Mouse (Mus musculus): ENCODE data around the gene Trim15. TPM values are rescaled to one million over a fixed set of nuclear protein-coding genes. Genes with fewer than 3 reads are reported as not detected.
"Not testable (repeated sequence)": the region's sequence is repeated elsewhere in the genome, so short reads cannot be mapped to it uniquely, and the experiment has no call there.

The Trim15 gene
- polyA plus RNA-seq, 1 experiment = 0.16 TPM

GRCm38 (mm10) chr17:36897065-36897464 lies 30.1 kb upstream of the Trim15 start:
- TF ChIP-seq POLR2A (IDR thresholded peaks at IDR 0.05; ENCODE audit: borderline replicate concordance, extremely low read depth, insufficient read depth, insufficient read length, poor library complexity, severe bottlenecking) = no peak
- TF ChIP-seq CTCF (IDR thresholded peaks at IDR 0.05; ENCODE audit: borderline replicate concordance, extremely low read depth, insufficient read depth, insufficient read length) = no peak
- no peak for DNase-seq (ENCODE audit: low read depth)

- TF ChIP-seq POLR2A (IDR thresholded peaks at IDR 0.05; ENCODE audit: borderline replicate concordance, extremely low read depth, insufficient read depth, insufficient read length, poor library complexity, severe bottlenecking) = no peak
- TF ChIP-seq CTCF (IDR thresholded peaks at IDR 0.05; ENCODE audit: borderline replicate concordance, extremely low read depth, insufficient read depth, insufficient read length) = peak; percentile 65; the same call in 1 of the 2 replicates
- DNase-seq (ENCODE audit: low read depth) = peak; percentile 49
Observed at GRCm38 (mm10) chr17:36896583-36896982, 29.6 kb upstream of the Trim15 start.

DNA sequence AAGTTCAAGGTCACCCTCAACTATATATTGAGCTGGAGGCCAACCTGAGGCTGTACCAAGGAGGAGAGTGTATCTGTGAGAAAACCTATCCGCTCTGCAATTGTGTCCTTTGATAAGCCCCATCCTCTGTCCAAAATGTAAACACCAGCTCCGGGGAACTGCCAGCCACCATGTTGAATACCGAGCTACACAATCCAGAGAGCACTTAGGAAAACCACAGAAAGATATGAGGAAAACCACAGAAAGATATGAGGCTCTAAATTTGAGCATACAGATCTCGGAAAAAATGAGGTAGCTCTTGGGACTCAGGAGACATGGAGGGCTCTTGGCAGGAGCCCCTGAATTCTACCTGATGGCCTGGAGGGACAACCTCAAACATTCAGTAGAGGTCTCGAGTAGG lies 26.4 kb upstream of the Trim15 start:
- TF ChIP-seq CTCF (IDR thresholded peaks at IDR 0.05; ENCODE audit: borderline replicate concordance, extremely low read depth, insufficient read depth, insufficient read length) = no peak
- no peak for TF ChIP-seq POLR2A (IDR thresholded peaks at IDR 0.05; ENCODE audit: borderline replicate concordance, extremely low read depth, insufficient read depth, insufficient read length, poor library complexity, severe bottlenecking)
- DNase-seq (ENCODE audit: low read depth) = no peak

GRCm38 (mm10) chr17:36892362-36892761 lies 25.4 kb upstream of the Trim15 start:
- DNase-seq (ENCODE audit: low read depth) = peak; percentile 80
- TF ChIP-seq CTCF (IDR thresholded peaks at IDR 0.05; ENCODE audit: borderline replicate concordance, extremely low read depth, insufficient read depth, insufficient read length) = peak; percentile 75
- no peak for TF ChIP-seq POLR2A (IDR thresholded peaks at IDR 0.05; ENCODE audit: borderline replicate concordance, extremely low read depth, insufficient read depth, insufficient read length, poor library complexity, severe bottlenecking)

- not testable (repeated sequence) for DNase-seq (ENCODE audit: low read depth)
Observed at GRCm38 (mm10) chr17:36891496-36891895, 24.5 kb upstream of the Trim15 start.

- no peak for DNase-seq (ENCODE audit: low read depth)
- TF ChIP-seq CTCF (IDR thresholded peaks at IDR 0.05; ENCODE audit: borderline replicate concordance, extremely low read depth, insufficient read depth, insufficient read length) (no peak), POLR2A (IDR thresholded peaks at IDR 0.05; ENCODE audit: borderline replicate concordance, extremely low read depth, insufficient read depth, insufficient read length, poor library complexity, severe bottlenecking) (no peak)
Observed at GRCm38 (mm10) chr17:36890073-36890903, 23.3 kb upstream of the Trim15 start, which contains the start of gene Trim40. Trim40 (minus strand) TSS chr17:36890123.

GRCm38 (mm10) chr17:36885132-36885790 lies 18.3 kb upstream of the Trim15 start:
- no peak for DNase-seq (ENCODE audit: low read depth)
- TF ChIP-seq POLR2A (IDR thresholded peaks at IDR 0.05; ENCODE audit: borderline replicate concordance, extremely low read depth, insufficient read depth, insufficient read length, poor library complexity, severe bottlenecking) = no peak
- no peak for TF ChIP-seq CTCF (IDR thresholded peaks at IDR 0.05; ENCODE audit: borderline replicate concordance, extremely low read depth, insufficient read depth, insufficient read length)

DNA sequence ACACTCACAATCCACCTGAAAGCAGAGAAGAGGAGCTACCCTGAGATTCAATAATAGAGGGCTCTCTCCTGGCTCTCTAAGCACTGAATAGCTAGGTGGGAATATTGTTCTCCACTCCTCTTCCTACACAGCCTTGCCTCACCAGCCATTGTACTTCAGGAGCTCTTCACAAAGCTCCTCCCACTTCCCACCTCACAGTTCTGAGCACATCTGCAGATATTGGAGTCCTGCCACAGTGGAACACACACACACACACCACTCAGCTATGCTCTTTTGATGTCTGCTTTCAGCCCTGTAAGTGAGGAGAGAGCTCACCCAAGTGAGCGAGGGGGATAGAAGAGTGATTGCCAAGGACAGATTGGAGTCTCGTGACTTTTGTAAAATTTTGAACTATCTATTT lies 16.3 kb upstream of the Trim15 start:
- TF ChIP-seq CTCF (IDR thresholded peaks at IDR 0.05; ENCODE audit: borderline replicate concordance, extremely low read depth, insufficient read depth, insufficient read length) = no peak
- no peak for TF ChIP-seq POLR2A (IDR thresholded peaks at IDR 0.05; ENCODE audit: borderline replicate concordance, extremely low read depth, insufficient read depth, insufficient read length, poor library complexity, severe bottlenecking)
- DNase-seq (ENCODE audit: low read depth) = no peak

GRCm38 (mm10) chr17:36874636-36875035 lies 7.6 kb upstream of the Trim15 start:
- DNase-seq (ENCODE audit: low read depth) = no peak

GRCm38 (mm10) chr17:36869955-36870810 lies 3.2 kb upstream of the Trim15 start:
- TF ChIP-seq CTCF (IDR thresholded peaks at IDR 0.05; ENCODE audit: borderline replicate concordance, extremely low read depth, insufficient read depth, insufficient read length) (no peak), POLR2A (IDR thresholded peaks at IDR 0.05; ENCODE audit: borderline replicate concordance, extremely low read depth, insufficient read depth, insufficient read length, poor library complexity, severe bottlenecking) (no peak)
- no peak for DNase-seq (ENCODE audit: low read depth)

More at GRCm38 (mm10) chr17:36874636-36875035, 7.6 kb upstream of the Trim15 start:
- no peak for TF ChIP-seq POLR2A (IDR thresholded peaks at IDR 0.05; ENCODE audit: borderline replicate concordance, extremely low read depth, insufficient read depth, insufficient read length, poor library complexity, severe bottlenecking)
- TF ChIP-seq CTCF (IDR thresholded peaks at IDR 0.05; ENCODE audit: borderline replicate concordance, extremely low read depth, insufficient read depth, insufficient read length) = no peak

- DNase-seq (ENCODE audit: low read depth) = no peak
- TF ChIP-seq POLR2A (IDR thresholded peaks at IDR 0.05; ENCODE audit: borderline replicate concordance, extremely low read depth, insufficient read depth, insufficient read length, poor library complexity, severe bottlenecking) (no peak), CTCF (IDR thresholded peaks at IDR 0.05; ENCODE audit: borderline replicate concordance, extremely low read depth, insufficient read depth, insufficient read length) (no peak)
Observed at GRCm38 (mm10) chr17:36869284-36869954, 2.4 kb upstream of the Trim15 start, which contains the start of gene Trim10. Trim10 (plus strand) TSS chr17:36869574.

All from brain, embryonic 14.5 days (tissue).